Mouse (Mus musculus) neural tube, embryonic 14.5 days (tissue): ENCODE measurements around the gene Crygs. TPM values are rescaled to one million over a fixed set of nuclear protein-coding genes. Genes with fewer than 3 reads are reported as not detected.

Source experiments
- ATAC-seq: fragments of 200-750 bp; cut with Nextera tagmentation; 2 replicates; pipeline ENCODE4 v1.8.0; 2017; ENCODE audit warnings: low read depth, mild to moderate bottlenecking, moderate TSS enrichment, moderate library complexity
- H3K27ac ChIP-seq: fragments of 300-500 bp; sonication (generic); 2 replicates; pipeline ENCODE4 v1.5.1; 2014; ENCODE audit warnings: low read depth, mild to moderate bottlenecking, control low read depth, low read length, moderate library complexity, mixed read lengths
- H3K27me3 ChIP-seq: fragments of 300-500 bp; sonication (generic); 2 replicates; pipeline ENCODE4 v1.6.1; 2014; ENCODE audit warnings: low read length; ENCODE audit not compliant: control insufficient read depth, insufficient read depth
- H3K36me3 ChIP-seq: fragments of 300-500 bp; sonication (generic); 2 replicates; pipeline ENCODE4 v1.6.1; 2014; ENCODE audit warnings: low read length, mixed read lengths; ENCODE audit not compliant: control insufficient read depth, insufficient read depth
- H3K4me1 ChIP-seq: fragments of 300-500 bp; sonication (generic); 2 replicates; pipeline ENCODE4 v1.6.1; 2014; ENCODE audit warnings: low read length; ENCODE audit not compliant: control insufficient read depth, insufficient read depth
- H3K4me2 ChIP-seq: fragments of 300-500 bp; sonication (generic); 2 replicates; pipeline ENCODE4 v1.6.1; 2014; ENCODE audit warnings: mild to moderate bottlenecking, low read depth, low read length, control low read depth
- H3K4me3 ChIP-seq: fragments of 300-500 bp; sonication (generic); 2 replicates; pipeline ENCODE4 v1.5.1; 2014; ENCODE audit warnings: low read depth, low read length, control low read depth, mixed read lengths
- H3K9ac ChIP-seq: fragments of 300-500 bp; sonication (generic); replicated peaks from 2 replicates; pipeline ENCODE4 v1.6.1; 2014; ENCODE audit warnings: low read depth, mild to moderate bottlenecking, control low read depth, low read length, mixed read lengths
- H3K9me3 ChIP-seq: fragments of 300-500 bp; sonication (generic); 2 replicates; pipeline ENCODE4 v1.6.1; 2016; ENCODE audit warnings: low read length; ENCODE audit not compliant: control insufficient read depth
- WGBS: fragments of 180-500 bp; shearing (Covaris S2); extraction: QIAGEN DNeasy Blood & Tissue Kit; methylation state at CpG from one replicate; pipeline ENCODE4 v1.1.7; 2014; 5-methylcytosine and 5-hydroxymethylcytosine counted together
- polyA plus RNA-seq: library from polyadenylated mRNA; unstranded; fragments of >200 nt; fragmentation: Nextera tagmentation; extraction: Ambion mirVana; gene quantifications from 2 replicates; pipeline ENCODE4 v1.2.1, GENCODE M21; 2014

Crygs gene
- polyA plus RNA-seq, 1 experiment from 2014 or later: not detected

DNA sequence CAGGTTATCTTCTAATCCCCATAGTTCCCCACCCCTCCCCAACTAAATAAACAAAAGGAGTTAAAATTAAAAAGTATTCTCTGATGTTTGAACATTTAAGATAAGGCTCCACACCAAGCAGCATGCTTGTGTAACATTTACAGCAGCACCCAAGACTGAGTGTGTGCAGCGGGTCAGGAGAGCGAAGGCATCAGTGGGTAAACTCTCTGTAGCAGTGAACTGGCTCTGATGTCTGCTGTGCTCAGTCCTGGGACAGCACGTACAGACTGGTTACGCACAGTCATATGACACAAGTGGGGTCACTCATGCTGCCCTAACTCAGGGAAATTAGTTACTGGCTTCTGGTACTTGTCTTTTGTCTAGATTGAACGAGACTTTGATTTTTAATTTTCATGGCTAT, 31.5 kb upstream of the Crygs start:
- ATAC-seq: no peak
- 88% methylated on average over 5 of the region's 5 CpGs for WGBS
- H3K4me3 ChIP-seq: no peak overlapping the region
- peaks cover 7% of the 10 kb centered on the region; the same call in 1 of the 2 replicates for H3K36me3 ChIP-seq
- H3K4me1 ChIP-seq: no peaks in the 10 kb centered on the region
- no peak overlapping the region for H3K4me2 ChIP-seq
- no peaks in the 10 kb centered on the region for H3K27me3 ChIP-seq
- H3K9me3 ChIP-seq: no peaks in the 10 kb centered on the region
- H3K27ac ChIP-seq: no peak overlapping the region
- no peak overlapping the region for H3K9ac ChIP-seq

DNA sequence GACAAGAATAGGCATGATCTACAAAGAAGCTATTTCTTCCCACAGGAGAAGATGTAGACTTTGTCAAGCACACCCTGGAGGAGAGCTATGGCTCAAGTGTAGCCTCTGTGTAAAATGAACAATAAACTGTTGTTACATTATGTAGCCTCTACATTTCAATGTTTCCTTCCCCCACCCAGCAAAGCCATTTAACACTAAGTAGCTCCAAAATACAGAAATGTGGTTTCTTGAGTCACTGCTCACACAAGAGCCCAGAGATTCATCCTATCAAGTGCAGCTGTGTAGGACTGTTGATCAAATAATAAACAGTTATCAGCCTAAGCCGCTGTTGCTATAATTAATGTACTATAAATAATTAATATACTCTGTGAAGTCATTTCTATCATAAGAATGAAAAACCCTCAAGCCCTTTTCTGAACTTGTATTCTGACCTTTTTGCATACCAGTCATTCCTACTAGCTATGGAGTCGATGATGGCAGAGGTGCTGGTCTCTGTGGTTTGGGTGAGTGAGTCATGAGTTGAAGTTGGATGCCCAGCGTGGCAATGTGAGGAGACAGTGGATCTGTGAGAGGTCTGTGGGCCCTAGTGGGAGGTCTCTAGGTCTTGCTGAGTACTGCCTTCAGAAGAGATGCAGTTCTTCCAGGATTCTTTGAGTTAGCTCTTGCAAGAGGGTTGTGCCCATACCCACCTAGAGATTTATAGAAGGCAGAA, 27.9 kb upstream of the Crygs start:
- Histone ChIP-seq H3K4me1 (no peaks in the 10 kb centered on the region), H3K4me3 (no peak overlapping the region), H3K27ac (no peak overlapping the region), H3K9me3 (no peaks in the 10 kb centered on the region), H3K27me3 (no peaks in the 10 kb centered on the region), H3K4me2 (no peak overlapping the region), H3K9ac (no peak overlapping the region), H3K36me3 (peaks cover 7% of the 10 kb centered on the region; the same call in 1 of the 2 replicates)
- no peak for ATAC-seq
- WGBS: 89% methylated on average over 3 of the region's 3 CpGs

DNA sequence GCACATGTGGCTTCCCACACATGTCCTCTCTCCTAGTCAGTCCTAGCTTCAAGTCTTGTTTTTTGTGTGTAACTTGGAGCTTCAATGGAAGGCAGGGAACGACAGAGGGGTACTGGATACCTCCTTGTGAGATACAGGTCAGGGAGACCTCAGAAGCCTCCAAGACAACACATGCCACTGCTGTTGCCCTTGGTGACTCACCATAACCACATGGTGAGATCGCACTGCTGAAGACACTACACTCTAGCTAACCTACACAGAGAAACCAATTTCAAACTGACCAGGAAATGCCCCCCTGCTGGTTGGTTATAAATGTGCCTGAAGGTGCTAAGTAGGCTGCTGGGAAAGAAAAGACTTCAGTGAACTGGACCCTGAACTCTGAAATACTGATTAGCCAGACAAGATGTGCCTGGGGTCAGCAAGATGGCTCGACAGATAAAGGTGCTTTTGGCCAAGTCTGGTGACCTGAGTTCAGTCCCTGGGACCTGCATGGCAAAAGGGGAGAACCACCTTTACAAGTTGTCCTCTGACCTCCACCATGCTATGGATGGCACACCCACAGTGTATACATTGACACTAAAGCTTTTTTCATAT, 21.7 kb upstream of the Crygs start:
- Histone ChIP-seq H3K36me3 (no peaks in the 10 kb centered on the region), H3K4me1 (no peaks in the 10 kb centered on the region), H3K27me3 (no peaks in the 10 kb centered on the region), H3K9ac (no peak overlapping the region), H3K4me2 (no peak overlapping the region), H3K4me3 (no peak overlapping the region), H3K9me3 (no peaks in the 10 kb centered on the region), H3K27ac (no peak overlapping the region)
- ATAC-seq: no peak
- WGBS: 93% methylated on average over 3 of the region's 3 CpGs

DNA sequence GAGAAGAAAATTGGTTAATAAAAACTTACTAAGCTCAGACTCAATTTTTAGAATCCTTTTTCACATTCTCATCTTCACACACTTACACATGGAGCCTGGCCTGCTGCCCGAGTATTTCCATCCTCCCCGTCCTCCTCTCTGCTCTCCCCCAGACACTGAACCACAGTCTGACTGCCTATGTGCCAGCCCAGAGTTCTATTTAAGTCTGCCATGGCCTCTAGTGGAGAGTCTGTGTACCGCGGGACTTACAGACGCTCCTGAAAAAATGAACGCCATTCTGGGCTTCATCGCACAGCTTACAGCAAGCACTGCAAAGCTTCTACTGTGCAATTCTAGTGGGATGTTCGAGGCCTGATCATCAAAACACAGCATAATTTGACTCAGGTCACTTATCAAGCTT, 9.4 kb upstream of the Crygs start:
- Histone ChIP-seq H3K27ac (no peak overlapping the region), H3K4me1 (no peaks in the 10 kb centered on the region), H3K9me3 (no peaks in the 10 kb centered on the region), H3K36me3 (peaks cover 15% of the 10 kb centered on the region), H3K4me3 (no peak overlapping the region), H3K9ac (no peak overlapping the region), H3K4me2 (no peak overlapping the region), H3K27me3 (no peaks in the 10 kb centered on the region)
- 50% methylated on average over 8 of the region's 8 CpGs for WGBS
- peak; percentile 72; the same call in 1 of the 2 replicates for ATAC-seq

DNA sequence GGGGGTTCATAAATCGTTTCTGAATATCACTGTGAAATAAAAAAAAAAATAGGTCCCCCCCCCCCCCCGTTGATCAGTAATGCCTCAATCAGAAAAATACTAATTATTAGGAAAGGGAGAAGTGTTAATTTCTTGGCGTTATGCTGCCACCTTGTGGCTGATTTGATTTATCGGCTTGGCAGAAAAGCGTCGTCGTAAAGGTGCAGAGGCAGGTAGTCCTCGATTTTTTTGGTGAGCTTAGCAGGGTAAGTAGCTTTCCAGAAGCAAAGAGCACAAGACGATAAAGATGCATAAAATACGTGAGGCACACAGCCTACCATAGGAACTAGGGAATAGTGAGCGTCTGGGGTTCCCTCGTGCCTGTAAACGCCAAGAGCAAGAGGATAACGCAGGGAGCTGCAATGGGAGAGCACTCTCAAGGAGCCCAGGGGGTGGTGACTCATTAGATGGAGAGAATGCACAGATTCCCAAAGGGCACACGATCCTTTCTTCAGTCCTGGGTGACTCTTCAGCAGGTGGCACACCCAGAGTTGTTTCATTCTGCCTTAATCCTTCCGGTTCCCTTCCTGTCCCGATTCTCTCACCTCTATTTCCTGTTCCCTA, 3.8 kb downstream of the Crygs start:
- Histone ChIP-seq H3K27ac (no peak overlapping the region), H3K4me1 (no peaks in the 10 kb centered on the region), H3K4me2 (peak overlapping the region; percentile 32), H3K9ac (no peak overlapping the region), H3K27me3 (peaks cover 3% of the 10 kb centered on the region; the same call in 1 of the 2 replicates), H3K36me3 (no peaks in the 10 kb centered on the region), H3K9me3 (no peaks in the 10 kb centered on the region), H3K4me3 (no peak overlapping the region)
- 16% methylated on average over 17 of the region's 17 CpGs for WGBS
- peak; percentile 38; the same call in 1 of the 2 replicates for ATAC-seq

DNA sequence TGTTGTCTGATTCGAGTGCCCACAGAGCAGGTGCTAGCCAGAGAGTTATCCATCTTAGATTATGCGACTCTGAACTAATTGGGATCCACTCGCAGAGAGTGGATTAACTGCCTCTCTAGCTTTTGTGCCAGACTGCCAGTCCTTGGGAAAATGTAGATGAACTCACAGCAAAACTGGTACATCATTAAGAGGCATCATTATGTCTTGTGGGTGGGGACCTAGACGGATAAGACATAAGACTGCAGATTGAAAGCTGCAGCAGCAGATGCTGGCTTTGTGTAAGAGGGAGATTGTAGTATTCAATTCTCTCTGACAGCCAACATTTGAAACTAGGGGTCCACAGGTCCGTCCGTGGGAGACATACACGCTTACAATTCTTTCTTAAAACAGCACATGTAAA, 8.6 kb downstream of the Crygs start:
- Histone ChIP-seq H3K27me3 (peaks cover 17% of the 10 kb centered on the region), H3K36me3 (no peaks in the 10 kb centered on the region), H3K9ac (no peak overlapping the region), H3K4me1 (no peaks in the 10 kb centered on the region), H3K4me3 (no peak overlapping the region), H3K4me2 (no peak overlapping the region), H3K27ac (no peak overlapping the region), H3K9me3 (no peaks in the 10 kb centered on the region)
- 70% methylated on average over 7 of the region's 7 CpGs for WGBS
- no peak for ATAC-seq

DNA sequence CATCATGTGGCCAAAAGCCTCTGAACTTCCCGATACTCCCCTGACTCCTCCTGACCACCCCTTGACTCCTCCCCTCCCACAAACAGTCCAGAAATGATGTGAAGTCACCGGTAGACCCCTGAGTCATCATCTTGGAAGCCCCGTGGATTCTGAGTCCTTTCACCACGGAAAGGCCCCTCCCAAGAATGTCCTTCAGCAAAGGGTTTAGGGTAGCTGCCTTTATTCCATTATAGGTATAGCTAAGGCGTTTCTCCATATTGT, 10.6 kb downstream of the Crygs start:
- Histone ChIP-seq H3K4me3 (no peak overlapping the region), H3K9ac (no peak overlapping the region), H3K4me1 (no peaks in the 10 kb centered on the region), H3K27ac (no peak overlapping the region), H3K27me3 (peaks cover 18% of the 10 kb centered on the region), H3K36me3 (no peaks in the 10 kb centered on the region), H3K9me3 (no peaks in the 10 kb centered on the region), H3K4me2 (no peak overlapping the region)
- WGBS: 11% methylated on average over 5 of the region's 5 CpGs
- no peak for ATAC-seq

DNA sequence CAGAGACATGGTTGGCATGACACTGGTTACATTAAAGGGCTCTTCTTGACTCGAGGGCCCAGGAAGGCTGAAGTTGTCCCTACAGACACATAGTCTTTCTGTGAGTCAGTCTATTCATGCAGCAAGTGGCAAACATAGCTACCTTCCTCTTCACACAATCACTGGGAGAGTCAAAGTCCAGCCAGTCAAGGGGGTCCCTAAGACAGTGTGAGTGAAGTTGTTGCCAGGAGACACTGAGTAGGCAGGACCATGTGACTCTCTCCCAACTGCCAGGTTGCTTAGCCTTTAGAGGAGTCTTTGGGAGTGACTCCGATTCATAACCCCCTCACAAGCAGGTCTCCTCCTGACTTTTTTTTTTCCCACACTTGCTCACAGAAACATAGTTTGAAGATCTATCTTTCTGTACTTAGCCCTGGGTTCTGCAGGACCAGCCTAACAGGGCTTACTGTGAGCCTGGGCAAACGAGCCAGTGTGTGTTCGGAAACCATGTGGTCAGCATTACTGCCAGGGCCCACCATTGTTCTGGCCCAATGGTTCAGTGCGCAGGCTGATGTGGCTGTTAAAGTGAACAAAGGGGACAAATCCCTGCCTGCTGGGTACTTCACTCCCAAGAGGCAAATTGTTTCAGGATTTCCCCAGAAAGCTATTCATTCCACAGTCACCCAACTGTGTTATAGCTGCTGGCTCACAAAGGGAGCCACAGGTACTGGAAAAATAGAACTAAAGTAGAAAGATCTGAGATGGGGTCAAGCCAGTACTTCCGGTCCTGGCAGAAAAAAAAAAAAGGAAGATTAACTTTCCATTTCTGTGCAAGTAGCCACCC, 11.1 kb downstream of the Crygs start:
- Histone ChIP-seq H3K27me3 (peaks cover 18% of the 10 kb centered on the region), H3K4me3 (no peak overlapping the region)

DNA sequence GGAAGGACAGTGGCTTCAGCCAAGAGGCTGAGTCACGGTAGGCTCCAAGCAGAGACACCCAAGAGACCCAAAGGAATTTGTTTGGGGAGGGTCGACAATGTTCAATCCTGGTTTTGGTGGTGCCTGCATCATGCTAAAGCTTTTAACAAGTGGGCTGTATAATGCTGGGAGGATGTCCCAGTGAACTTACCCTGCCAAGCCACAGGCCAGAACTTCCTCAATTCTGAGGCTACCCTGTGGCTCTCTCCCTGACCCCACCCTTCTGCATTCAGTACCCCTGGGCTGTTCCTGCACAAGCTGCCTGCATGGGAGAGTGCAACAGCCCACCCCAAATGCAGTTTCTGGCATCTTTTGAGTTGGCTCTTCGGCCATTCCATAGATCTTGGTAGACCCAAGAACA, 12.9 kb downstream of the Crygs start:
- H3K4me2 ChIP-seq: no peak overlapping the region
- 92% methylated on average over 3 of the region's 3 CpGs for WGBS
- H3K27ac ChIP-seq: no peak overlapping the region
- ATAC-seq: no peak
- H3K4me3 ChIP-seq: no peak overlapping the region
- no peak overlapping the region for H3K9ac ChIP-seq
- H3K36me3 ChIP-seq: no peaks in the 10 kb centered on the region
- no peaks in the 10 kb centered on the region for H3K9me3 ChIP-seq
- peaks cover 18% of the 10 kb centered on the region for H3K27me3 ChIP-seq
- no peaks in the 10 kb centered on the region for H3K4me1 ChIP-seq

More for the DNA sequence above, 11.1 kb downstream of the Crygs start:
- no peaks in the 10 kb centered on the region for H3K4me1 ChIP-seq
- no peak overlapping the region for H3K4me2 ChIP-seq
- H3K9me3 ChIP-seq: no peaks in the 10 kb centered on the region
- peak; percentile 82; the same call in 1 of the 2 replicates for ATAC-seq
- H3K27ac ChIP-seq: no peak overlapping the region
- WGBS: 9% methylated on average over 6 of the region's 6 CpGs
- H3K9ac ChIP-seq: no peak overlapping the region
- H3K36me3 ChIP-seq: no peaks in the 10 kb centered on the region
